ENCODE assay signal across 8 mouse cellular contexts in the genomic region with DNA sequence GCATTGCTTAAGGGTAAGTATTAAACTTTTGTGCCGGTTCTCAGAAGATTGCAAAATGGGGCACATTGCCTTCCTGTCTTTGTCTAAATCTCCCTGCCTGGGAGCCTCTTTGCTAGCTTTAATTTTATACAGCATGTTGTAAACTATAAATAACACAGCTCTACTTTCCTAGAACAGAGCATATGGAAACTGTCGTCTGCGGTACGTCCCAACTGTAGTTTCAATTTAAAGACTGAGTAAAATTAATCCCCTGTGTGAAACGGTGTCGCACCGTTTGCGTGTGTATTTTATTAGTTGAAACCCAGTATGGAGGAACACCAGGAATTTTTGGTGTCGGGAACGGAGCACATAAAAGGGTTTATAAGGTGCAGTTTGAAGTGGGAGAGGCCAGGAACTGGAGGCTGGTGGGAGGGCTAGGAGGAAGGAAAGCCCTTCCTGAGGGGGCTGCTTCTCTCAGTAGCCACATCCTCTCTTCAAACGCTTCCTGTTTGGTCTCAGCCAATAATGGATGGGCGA.
DNase-seq lines count a peak whose midpoint lies in the region; ATAC-seq lines count a peak whose summit lies in the region.

No protein-coding gene starts in this region.

- WGBS in embryonic facial prominence, embryonic 15.5 days, result 2% methylated on average over 12 of the region's 12 CpGs
- WGBS in hindbrain, embryonic 13.5 days, result 4% methylated on average over 12 of the region's 12 CpGs
- under 1% methylated on average over 12 of the region's 12 CpGs for WGBS in limb, embryonic 12.5 days
- WGBS in midbrain, embryonic 13.5 days, result 5% methylated on average over 12 of the region's 12 CpGs

- ATAC-seq in embryonic facial prominence, embryonic 15.5 days (ENCODE audit: insufficient number of reproducible peaks, low FRiP score, low TSS enrichment, low read depth), result no peak
- ATAC-seq in hindbrain, embryonic 13.5 days (ENCODE audit: low FRiP score), result no peak
- ATAC-seq in limb, embryonic 12.5 days (ENCODE audit: insufficient number of reproducible peaks, insufficient read depth, low FRiP score, low TSS enrichment, low read depth), result peak; percentile 64
- ATAC-seq in midbrain, embryonic 13.5 days, result peak; percentile 0; the same call in 1 of the 2 replicates

- peak overlapping the region; percentile 68 for H3K4me2 ChIP-seq in embryonic facial prominence, embryonic 15.5 days (replicated peaks)
- peak overlapping the region; percentile 65 for H3K4me2 ChIP-seq in hindbrain, embryonic 13.5 days
- H3K4me2 ChIP-seq in limb, embryonic 12.5 days, result peak overlapping the region; percentile 62
- H3K4me2 ChIP-seq in midbrain, embryonic 13.5 days (replicated peaks), result peak overlapping the region; percentile 60

- no peak overlapping the region for H3K9ac ChIP-seq in embryonic facial prominence, embryonic 15.5 days
- peak overlapping the region; percentile 67 for H3K9ac ChIP-seq in hindbrain, embryonic 13.5 days
- H3K9ac ChIP-seq in limb, embryonic 12.5 days (replicated peaks), result 0 out of 2 replicates have a peak overlapping the region, but pooled peaks have one; percentile 8
- H3K9ac ChIP-seq in midbrain, embryonic 13.5 days (replicated peaks), result peak overlapping the region; percentile 39; the same call in 1 of the 2 replicates

- no peaks in the 10 kb centered on the region for H3K36me3 ChIP-seq in embryonic facial prominence, embryonic 15.5 days
- peaks cover 2% of the 10 kb centered on the region; the same call in 1 of the 2 replicates for H3K36me3 ChIP-seq in hindbrain, embryonic 13.5 days
- no peaks in the 10 kb centered on the region for H3K36me3 ChIP-seq in limb, embryonic 12.5 days
- no peaks in the 10 kb centered on the region for H3K36me3 ChIP-seq in midbrain, embryonic 13.5 days

- peaks cover 35% of the 10 kb centered on the region for H3K4me1 ChIP-seq in embryonic facial prominence, embryonic 15.5 days
- H3K4me1 ChIP-seq in hindbrain, embryonic 13.5 days (replicated peaks), result peaks cover 32% of the 10 kb centered on the region
- peaks cover 39% of the 10 kb centered on the region for H3K4me1 ChIP-seq in limb, embryonic 12.5 days (replicated peaks)
- H3K4me1 ChIP-seq in midbrain, embryonic 13.5 days (replicated peaks), result peaks cover 33% of the 10 kb centered on the region

- peak overlapping the region; percentile 38 for H3K4me3 ChIP-seq in embryonic facial prominence, embryonic 15.5 days (replicated peaks)
- peak overlapping the region; percentile 39 for H3K4me3 ChIP-seq in hindbrain, embryonic 13.5 days
- peak overlapping the region; percentile 33 for H3K4me3 ChIP-seq in limb, embryonic 12.5 days (replicated peaks)
- H3K4me3 ChIP-seq in midbrain, embryonic 13.5 days (replicated peaks), result peak overlapping the region; percentile 35; the same call in 1 of the 2 replicates

- H3K27ac ChIP-seq in embryonic facial prominence, embryonic 15.5 days (replicated peaks), result peak overlapping the region; percentile 96
- H3K27ac ChIP-seq in hindbrain, embryonic 13.5 days, result peak overlapping the region; percentile 83
- peak overlapping the region; percentile 97 for H3K27ac ChIP-seq in limb, embryonic 12.5 days
- peak overlapping the region; percentile 88 for H3K27ac ChIP-seq in midbrain, embryonic 13.5 days

- peak; percentile 34 to 50 for DNase-seq in right cerebral cortex, adult 2 months (ENCODE audit: low spot score in 2 of 2)
- no peak for DNase-seq in right cerebral cortex, adult 18-20 months
- peak; percentile 53 for DNase-seq in thymus, postnatal 14 days
- DNase-seq in urinary bladder, adult 2 months (ENCODE audit: low spot score), result no peak

- H3K9me3 ChIP-seq in embryonic facial prominence, embryonic 15.5 days (replicated peaks), result no peaks in the 10 kb centered on the region
- no peaks in the 10 kb centered on the region for H3K9me3 ChIP-seq in hindbrain, embryonic 13.5 days
- peaks cover 8% of the 10 kb centered on the region; the same call in 1 of the 2 replicates for H3K9me3 ChIP-seq in limb, embryonic 12.5 days
- H3K9me3 ChIP-seq in midbrain, embryonic 13.5 days, result no peaks in the 10 kb centered on the region

- no peaks in the 10 kb centered on the region for H3K27me3 ChIP-seq in embryonic facial prominence, embryonic 15.5 days
- H3K27me3 ChIP-seq in hindbrain, embryonic 13.5 days, result no peaks in the 10 kb centered on the region
- no peaks in the 10 kb centered on the region for H3K27me3 ChIP-seq in limb, embryonic 12.5 days
- 0 out of 2 replicates have a peak, but pooled peaks cover 4% of the 10 kb centered on the region for H3K27me3 ChIP-seq in midbrain, embryonic 13.5 days

Comparison
In these comparisons a context has a peak if more than half of its experiments do, and no peak if none do; other contexts are left out.
1. DNase-seq: peak in right cerebral cortex, adult 2 months (2 of 2) and thymus, postnatal 14 days (single experiment); none in right cerebral cortex, adult 18-20 months (single experiment) and urinary bladder, adult 2 months (single experiment).
2. ATAC-seq: peak in limb, embryonic 12.5 days (single experiment) and midbrain, embryonic 13.5 days (single experiment); none in embryonic facial prominence, embryonic 15.5 days (single experiment) and hindbrain, embryonic 13.5 days (single experiment).
3. Peak in every context shown above with its lines, with median percentiles within 50 percentile points of each other: H3K27ac ChIP-seq, H3K4me2 ChIP-seq and H3K4me3 ChIP-seq.